Mouse (Mus musculus): ENCODE measurements around the gene Cep89.

Cep89 gene

GRCm38 (mm10) chr7:35396542-35397168, at the start of gene Cep89, which contains the start of gene Faap24:
Cep89 (plus strand) TSS chr7:35397035.
Faap24 (minus strand) TSS chr7:35396836.
- in situ Hi-C loops (cut with MseI, MboI), result loop anchor here (10.0 kb wide), 2 partner anchors 92 to 102 kb away; no protein-coding TSS in a partner anchor

DNA sequence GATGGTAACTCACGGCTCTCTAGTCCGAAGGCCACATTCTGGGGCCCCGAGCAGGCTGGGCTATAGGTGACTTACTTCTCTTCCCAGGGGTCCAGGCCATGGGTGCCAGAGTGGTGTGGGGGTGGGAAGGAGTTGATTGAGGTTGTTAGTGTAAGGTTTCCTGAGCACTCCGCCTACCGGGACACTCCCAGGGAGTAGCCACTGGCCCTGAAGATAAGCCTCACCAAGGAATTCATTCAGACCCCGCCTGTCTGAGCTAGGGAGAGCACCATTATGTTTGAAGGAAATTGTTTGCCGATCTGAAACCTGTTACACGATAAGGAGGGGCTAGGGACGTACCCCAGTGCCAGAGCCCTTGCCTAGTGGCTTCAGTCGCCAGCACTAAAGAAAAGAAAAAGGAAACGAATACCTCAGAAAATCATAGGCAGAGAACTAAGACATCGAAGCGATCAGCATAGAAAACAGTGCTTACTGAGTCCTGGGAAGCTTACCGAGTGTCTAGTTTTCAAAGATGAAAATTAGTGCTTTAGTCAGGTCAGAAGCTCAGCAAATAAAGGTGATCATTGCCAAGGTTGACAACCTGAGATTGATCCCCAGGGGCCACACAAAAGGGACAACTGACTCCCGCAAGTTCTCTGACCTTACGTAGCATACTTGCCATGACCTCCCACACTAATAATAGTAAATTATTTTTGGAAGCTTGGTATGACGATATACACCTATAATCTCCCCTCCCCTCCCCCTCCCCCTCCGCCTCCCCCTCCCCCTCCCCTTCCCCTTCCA, 48.7 kb upstream of the Cep89 start:
- in situ Hi-C loops (cut with MseI, MboI), result no loop called here

DNA sequence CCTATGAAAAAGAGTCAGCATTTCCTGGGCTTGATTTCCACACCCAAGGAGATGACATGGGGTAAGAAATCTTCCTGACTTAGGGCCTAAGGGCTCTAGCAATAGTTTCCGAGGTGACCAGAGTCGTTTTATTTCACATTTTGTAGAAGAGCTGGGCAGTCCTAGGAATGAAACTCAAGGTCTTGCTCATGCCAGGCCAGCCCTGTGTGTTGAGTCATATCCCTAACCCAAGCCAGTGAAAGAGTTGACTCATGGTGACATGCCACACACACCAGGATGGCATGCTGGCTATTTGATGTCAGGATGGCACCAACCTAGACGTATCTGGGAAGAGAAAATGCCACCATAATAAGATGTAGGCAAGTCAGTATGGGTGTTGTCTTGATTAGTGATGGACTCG, 47.8 kb upstream of the Cep89 start:
- in situ Hi-C loops (cut with MseI, MboI), result no loop called here

GRCm38 (mm10) chr7:35349886-35350684, 46.8 kb upstream of the Cep89 start:
- in situ Hi-C loops (cut with MseI, MboI), result no loop called here

- in situ Hi-C loops (cut with MseI, MboI), result no loop called here
Observed at GRCm38 (mm10) chr7:35351155-35351554, 45.7 kb upstream of the Cep89 start.

GRCm38 (mm10) chr7:35353306-35353705, 43.5 kb upstream of the Cep89 start:
- in situ Hi-C loops (cut with MseI, MboI), result no loop called here

GRCm38 (mm10) chr7:35355303-35355872, 41.4 kb upstream of the Cep89 start:
- in situ Hi-C loops (cut with MseI, MboI), result no loop called here

GRCm38 (mm10) chr7:35357621-35358020, 39.2 kb upstream of the Cep89 start:
- in situ Hi-C loops (cut with MseI, MboI), result no loop called here

- in situ Hi-C loops (cut with MseI, MboI), result no loop called here
Observed at GRCm38 (mm10) chr7:35362253-35362652, 34.6 kb upstream of the Cep89 start.

- in situ Hi-C loops (cut with MseI, MboI), result no loop called here
Observed at GRCm38 (mm10) chr7:35362868-35363267, 34.0 kb upstream of the Cep89 start.

DNA sequence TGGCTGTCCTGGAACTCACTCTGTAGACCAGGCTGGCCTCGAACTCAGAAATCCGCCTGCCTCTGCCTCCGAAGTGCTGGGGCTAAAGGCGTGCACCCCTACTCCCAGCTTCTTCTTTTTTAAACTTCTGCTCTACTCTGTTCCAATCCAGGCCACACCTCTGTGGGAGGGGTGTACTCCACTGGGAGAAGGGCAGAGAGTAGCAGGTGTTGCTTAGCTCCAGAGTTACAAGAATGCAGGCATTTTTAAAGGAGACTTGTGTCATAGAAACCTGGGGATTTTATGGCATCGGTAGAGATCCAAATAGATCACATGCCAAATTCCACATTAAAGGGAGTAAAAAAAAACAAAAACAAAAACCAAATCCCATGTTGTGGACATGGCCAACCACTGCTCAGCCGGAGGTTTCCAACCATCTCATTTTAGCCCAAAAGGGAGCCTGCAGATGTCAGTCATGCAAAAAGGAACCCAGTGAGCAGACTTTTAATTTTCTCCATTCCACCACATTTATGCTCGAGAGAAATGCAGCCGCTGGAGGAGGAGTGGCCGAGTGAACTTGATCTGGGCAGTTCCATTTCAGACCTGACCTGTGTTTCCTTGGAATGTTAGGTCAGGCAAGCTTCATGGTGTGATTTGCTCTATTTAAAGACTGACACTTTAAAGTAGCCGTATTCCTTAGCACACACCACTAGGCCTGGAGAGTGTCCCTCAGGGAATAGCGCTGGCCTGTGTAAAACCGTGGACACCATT, 31.5 kb upstream of the Cep89 start:
- in situ Hi-C loops (cut with MseI, MboI), result no loop called here

DNA sequence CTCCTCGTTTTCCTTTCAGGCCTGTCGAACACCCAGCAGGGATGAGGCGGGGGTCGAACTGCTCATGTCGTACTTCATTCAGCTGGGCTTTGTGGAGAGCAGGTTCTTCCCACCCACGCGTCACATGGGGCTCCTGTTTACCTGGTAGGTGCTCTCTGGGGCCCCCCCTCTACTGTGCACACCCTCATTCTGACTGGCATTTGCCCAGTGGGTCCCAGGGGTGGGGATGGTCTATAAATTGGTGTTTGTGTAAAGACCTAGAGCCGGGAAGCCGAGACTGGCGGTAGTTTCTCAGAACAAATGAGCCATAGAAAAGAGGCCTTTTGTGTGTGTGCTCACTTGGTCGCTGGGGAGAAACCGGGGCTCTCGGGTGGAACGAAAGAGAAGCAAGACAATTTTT, 25.7 kb upstream of the Cep89 start:
- in situ Hi-C loops (cut with MseI, MboI), result no loop called here

- in situ Hi-C loops (cut with MseI, MboI), result no loop called here
Observed at GRCm38 (mm10) chr7:35372483-35373017, 24.3 kb upstream of the Cep89 start.

GRCm38 (mm10) chr7:35373146-35373989, 23.5 kb upstream of the Cep89 start:
- in situ Hi-C loops (cut with MseI, MboI), result no loop called here

- in situ Hi-C loops (cut with MseI, MboI), result no loop called here
Observed at GRCm38 (mm10) chr7:35374265-35374664, 22.6 kb upstream of the Cep89 start.

DNA sequence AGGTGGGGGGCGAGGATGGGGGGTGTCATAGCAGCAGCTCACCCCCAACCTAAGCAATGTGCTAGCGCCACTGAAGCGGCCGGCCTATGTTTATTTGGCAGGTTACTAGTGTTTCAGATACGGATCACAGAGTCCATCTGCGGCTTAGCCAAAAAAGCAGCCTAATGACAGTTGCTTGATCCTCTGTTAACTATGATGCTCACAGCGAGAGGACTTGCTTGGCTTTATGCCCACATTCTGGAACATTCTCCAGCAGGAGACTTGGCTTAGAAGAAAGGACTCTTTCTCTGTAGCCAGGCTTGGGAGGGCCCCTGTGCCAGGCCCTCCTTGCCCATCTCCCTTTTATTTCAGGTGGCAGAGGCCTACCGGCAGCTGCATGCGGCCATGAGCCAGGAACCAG, 20.2 kb upstream of the Cep89 start:
- in situ Hi-C loops (cut with MseI, MboI), result no loop called here

DNA sequence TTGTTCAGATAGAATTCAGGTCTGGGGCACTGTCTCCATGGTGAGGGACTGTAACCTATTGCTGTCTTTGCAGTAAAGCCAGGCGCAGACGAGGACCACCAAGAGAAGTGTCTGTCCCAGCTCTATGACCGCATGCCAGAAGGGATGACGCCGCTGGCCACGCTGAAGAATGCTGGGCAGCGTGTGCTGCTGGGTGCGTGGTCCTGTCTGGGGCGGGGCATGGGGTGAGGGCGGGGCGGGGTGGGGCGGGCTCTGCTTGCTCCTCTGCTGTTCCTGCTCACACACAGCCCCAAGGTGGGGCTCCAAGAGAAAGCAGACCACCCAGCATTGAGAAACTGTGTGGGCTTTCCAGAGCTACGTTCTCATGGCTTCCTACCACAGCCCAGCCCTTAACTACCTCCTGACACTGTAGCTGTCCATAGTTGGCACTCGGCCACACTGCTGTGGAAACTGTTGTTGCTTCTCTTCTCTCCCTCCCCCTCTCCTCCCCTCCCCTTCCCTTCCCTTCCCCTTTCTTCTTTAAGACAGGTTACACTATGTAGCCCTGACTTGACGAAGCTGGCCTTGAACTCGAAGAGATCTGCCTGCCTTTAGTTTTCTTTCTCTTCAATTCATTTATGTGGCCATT, 17.2 kb upstream of the Cep89 start:
- in situ Hi-C loops (cut with MseI, MboI), result no loop called here

DNA sequence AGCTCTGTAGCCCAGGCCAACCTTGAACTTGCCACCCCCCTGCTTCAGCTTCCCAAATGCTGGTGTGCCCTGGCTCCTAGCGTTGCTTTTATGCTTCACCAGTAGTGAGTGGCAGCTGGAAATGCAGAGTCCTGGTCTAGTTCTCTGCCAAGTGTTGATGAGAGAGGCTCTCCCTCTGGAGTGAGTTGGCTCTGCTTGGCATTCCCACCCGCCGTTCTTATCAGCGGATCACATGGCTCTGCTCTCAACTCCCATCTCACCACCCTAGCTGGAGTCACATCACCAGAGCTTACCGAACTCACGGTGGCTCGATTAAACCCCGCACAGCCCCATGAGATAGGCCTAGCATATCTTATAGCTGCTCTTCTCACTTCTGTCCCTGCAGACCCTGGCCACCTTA, 16.5 kb upstream of the Cep89 start:
- in situ Hi-C loops (cut with MseI, MboI), result no loop called here

GRCm38 (mm10) chr7:35381861-35382260, 15.0 kb upstream of the Cep89 start:
- in situ Hi-C loops (cut with MseI, MboI), result no loop called here
